Mouse (Mus musculus): Measurements from ENCODE around the gene Sgcd.
A peak's percentile ranks its signal among the peaks of the same experiment; 100 is the strongest.

The Sgcd gene

DNA sequence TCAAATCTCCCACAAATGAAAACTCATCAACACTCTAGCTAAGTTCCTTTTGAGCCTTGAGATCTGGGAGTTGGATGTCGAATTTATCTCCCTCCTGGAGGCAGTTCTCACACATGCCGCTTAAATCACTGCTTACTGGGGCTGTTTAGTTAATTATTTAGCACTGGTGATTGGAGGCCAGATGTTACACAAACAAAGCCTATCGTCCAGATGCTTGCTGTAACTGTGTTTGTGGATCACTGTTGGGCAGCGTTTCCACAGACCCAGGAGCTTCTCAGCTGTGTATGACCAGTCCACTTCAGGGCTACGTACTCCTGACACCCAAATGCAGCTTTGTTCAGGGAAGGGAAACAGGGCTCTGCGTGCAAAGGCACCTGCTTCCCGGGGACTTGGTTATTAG is 858.8 kb downstream of the Sgcd start:
- DNase-seq: no peak

DNA sequence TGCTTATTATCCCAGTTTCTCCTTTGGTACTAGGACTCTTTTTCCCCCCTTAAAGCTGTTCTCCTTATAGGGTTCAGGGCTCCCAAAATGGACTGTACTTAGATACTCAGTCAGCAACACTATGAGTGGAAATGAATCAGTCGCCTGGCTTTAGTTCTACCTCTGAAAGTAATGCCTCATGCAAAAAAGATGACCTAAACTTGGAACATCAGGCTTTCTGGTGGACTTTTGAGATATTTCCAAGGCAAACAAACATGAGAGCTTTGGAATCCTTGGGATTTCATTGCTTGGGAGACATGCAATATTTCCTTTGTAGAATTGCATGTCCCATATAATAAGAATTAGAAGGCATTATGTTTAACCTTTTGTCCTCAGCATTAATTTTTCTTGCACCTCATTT is 859.6 kb downstream of the Sgcd start:
- DNase-seq: no peak

- DNase-seq: no peak
These were observed 860.4 kb downstream of the Sgcd start for GRCm38 (mm10) chr11:47128331-47128730.

DNA sequence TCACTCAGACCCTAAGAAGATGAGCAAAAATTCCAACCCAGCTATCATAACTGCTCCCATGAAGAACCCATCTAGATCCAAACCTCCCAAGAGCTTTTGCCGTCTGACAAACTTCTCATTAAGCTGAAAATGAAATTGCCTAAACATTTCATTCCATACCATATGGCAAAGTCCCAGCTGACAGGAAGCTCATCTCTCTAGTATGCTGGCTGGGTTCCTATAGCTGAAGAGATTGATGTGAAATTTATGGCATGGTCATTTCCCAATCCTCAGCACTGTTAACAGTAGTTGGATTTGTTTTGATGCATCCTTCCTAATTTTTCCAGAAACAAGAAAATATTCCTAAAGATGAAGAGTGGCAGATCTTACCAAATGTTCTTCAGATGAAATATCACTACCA is 867.9 kb downstream of the Sgcd start:
- no peak for DNase-seq

DNA sequence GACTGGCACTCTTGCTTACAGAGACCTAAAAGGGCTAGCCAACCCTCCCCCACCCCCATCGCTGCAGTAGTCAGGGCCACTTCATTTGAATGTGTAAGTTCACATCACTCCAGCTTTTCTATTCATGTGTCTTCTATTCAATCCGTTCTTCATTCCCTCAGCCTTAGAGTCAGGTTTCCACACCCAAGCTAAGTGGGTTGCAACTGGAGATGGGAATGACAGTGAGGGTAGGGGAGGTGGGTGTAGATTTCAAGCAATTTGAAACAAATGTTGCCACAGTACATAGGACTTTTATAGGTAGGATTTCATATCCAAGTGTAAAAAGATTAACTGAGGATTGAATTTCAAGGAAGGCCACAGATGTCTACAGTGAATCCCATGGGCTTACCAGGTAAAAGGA is 870.9 kb downstream of the Sgcd start:
- DNase-seq: no peak

DNA sequence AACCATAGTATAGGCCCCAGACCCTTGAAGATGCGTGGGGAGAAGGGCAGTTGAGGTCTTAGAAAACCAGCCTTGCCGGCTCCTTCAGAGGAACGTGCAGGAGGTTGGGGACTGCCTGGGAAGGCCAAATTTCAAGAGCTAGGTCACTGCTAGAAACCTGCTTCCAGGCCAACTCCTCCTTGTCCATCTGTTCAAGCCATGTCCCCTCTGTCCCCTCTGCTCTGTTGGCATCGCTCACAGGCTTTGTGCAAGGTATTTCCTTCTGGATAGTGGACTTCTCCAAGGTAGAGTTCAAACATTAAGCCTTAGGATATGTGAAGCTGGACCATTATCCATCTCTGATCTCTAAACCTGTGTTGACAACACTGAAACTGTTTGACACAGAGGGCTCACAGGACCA is 874.4 kb downstream of the Sgcd start:
- no peak for DNase-seq

DNA sequence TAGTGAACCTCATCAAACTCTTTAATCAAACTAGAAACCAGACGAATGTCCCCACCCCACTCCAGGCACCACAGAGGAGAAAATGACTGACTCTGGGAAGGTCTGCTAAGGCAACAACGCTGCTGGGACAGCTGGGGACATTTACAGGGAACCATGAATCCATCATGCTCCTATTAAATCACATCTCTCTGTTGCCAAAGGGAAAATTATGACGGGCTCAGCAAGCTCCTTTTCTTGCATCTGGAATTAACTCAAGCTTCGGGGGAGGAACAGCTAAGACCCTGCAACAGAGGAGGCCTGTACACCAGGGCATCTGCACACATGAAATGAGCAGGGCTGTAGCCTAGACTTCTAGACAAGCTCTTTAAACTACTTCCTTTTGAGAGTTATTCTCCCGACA is 875.7 kb downstream of the Sgcd start:
- DNase-seq: no peak

DNA sequence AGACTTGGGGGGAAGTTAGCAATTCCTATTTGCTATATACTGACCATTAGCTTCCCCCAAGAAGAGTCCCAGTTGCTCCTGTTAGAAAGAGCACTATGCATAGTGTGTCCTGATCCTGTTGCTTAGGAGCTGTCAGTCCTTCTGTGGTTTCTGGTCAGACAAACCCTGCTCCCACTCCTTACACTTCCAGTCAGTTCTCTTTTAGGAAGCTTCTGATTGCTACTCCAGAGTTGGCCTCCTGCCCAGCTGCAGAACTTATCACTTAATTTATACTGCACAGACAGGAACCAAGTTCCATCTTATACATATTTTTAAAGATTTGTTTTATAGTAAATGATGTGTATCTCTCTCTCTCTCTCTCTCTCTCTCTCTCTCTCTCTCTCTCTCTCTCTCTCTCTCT is 878.5 kb downstream of the Sgcd start:
- no peak for DNase-seq

DNA sequence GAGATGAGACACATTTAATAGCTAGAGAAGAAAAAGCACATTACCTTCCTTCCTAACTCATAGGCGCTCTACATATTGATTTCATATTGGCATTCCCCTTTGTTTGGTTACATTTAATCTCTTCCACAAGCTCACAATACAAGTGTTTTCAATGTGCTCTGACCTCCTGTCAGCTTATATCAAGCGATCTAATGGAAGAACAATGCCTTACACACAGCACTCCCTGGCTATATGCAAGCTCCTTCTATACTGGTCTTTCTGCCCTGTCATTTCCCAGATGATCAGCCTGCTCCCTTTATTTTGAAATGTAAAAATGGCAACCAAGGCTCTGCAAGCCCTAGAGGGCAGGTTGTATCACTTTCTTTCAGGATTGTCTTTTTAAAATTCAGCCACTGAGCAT is 881.1 kb downstream of the Sgcd start:
- no peak for DNase-seq

- peak; percentile 16 for DNase-seq
These were observed 895.4 kb downstream of the Sgcd start for GRCm38 (mm10) chr11:47093296-47093912.

DNA sequence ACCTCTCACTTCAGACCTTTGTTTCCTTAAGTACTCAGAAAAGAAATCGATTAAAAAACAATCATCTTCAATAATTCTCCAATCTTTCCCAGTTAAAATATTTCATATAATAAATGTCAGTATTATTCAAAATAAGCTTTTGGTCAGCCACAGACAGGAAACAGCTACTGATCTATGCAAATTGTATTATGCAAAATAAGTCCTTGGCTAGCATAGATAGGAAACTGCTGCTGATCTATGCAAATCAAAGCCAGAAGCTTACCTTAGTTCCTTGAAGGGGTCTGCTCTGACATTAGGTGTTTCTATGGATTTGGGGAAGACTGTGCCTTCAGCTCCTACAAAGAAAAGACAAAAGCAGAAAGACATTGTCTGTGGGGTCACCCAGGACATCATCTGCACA is 906.3 kb downstream of the Sgcd start:
- no peak for DNase-seq

DNA sequence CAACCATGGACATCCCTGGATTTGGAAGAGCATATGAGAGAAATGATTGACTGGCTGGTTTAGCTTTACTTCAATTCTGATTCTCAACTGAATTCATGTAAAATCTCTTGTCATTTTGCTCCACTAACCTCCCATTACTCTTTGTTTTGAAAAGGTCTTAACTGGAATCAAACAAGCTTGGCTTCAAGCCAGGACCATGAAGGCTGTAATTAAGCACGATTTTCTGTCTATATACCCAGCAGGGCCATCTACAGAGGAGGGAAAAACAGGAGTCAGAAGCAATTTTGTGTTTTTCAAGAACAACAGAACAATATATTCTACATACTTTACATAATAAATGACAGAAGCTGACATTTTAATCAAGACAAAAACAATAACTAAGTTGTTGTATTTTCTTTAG is 915.2 kb downstream of the Sgcd start:
- DNase-seq: no peak

DNA sequence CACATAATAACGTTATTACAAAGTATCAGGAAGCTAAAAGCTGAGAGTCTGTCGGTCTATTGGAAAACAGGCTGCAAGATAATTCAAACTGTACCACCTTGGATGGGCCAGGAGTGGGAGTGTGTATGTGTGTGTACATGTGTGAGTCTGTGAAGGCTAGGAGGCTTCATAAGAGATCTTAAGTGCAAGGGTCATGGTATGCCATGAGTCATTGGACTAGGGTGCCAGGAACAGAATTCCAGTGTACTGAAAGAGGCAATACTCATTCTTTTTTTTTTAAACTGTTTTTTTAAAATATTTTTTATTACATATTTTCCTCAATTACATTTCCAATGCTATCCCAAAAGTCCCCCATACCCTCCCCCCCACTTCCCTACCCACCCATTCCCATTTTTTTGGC is 917.6 kb downstream of the Sgcd start:
- DNase-seq: no peak

DNA sequence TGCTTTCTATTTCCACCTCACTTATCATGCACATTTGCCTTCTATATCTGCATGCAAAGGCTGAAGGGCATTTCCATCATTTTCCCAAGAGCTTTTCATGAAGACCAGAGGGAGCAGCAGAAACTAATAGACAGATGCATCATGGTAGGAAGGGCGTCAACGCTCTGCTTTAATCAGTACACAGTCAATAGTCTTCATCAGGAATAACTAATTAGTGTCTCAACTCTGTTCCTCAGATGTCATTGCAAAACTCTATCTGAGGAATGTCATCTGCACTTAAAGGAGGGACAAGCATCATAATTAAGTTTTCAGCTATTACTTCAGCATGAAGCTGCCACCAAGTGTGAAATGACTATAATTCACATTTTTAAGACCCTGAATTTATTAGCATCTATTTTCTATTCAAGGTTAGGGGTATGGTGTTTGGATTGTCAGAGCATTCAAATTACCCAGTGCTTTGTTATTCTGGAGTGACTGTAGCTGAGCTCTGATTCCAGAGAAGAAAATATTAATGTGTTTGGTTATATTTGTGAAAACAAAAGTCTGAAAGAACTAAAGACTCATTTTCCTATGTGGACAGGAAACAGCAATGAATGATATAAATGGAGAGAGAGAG is 918.9 kb downstream of the Sgcd start:
- DNase-seq: no peak

DNA sequence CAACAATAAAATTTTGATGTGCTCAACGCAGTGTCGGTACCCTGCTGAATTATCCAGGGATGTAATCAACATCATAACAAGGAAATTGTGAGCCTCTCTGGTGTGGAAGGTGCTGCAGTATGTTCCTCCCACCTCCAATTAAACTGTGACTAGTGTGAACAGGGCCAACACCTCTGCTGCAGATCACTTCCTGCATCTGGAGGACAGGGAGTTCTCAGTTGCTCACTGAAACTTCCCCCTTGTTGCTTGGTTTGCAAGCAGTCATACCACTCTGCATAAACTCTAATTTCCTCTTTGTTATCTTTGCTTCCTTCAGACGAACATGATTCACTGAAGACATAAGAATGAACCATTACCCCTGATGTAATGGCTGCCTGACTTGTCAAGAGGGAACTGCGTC is 925.1 kb downstream of the Sgcd start:
- DNase-seq: no peak

- no peak for DNase-seq
These were observed 938.4 kb downstream of the Sgcd start for GRCm38 (mm10) chr11:47050390-47050789.

- DNase-seq: no peak
These were observed 939.0 kb downstream of the Sgcd start for GRCm38 (mm10) chr11:47049756-47050155.

DNA sequence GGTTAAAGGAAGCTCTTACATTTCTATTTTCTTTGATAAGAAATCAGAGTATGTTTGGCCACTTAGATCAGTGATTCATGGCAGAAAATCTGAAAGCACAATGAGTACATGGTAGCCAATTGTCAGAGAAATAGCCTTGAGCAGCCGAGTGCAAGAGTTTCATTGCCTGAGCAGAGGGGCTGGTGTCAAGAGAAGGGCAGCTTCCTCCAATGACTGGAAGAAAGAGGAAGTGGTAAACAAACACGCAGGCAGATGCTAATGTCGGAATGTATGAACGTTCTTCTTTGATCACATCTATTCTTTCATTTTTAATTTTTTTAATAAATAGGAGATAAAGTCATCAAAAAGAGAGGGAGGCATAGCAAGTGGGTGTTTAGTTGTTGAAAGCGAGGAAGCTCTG is 956.5 kb downstream of the Sgcd start:
- no peak for DNase-seq

GRCm38 (mm10) chr11:47020874-47021273 is 967.9 kb downstream of the Sgcd start:
- DNase-seq: no peak

DNA sequence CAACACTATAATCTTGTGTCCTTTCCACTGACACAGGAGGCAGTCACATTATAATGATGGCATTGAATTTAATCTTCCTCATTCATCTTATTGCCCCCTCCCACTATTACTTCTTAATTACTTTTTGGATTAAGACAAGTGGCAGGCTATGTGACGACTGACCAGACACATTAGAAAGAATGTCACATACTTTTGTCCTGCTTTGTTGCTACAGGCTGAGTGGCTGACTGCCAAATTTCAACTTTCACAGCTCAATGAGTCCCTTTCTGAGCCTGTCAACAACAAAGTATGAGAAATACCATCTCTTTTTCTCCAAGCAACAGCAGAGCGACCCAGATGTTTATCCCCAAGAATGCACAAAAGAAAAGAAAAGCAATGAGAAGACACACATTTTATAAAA is 970.6 kb downstream of the Sgcd start:
- no peak for DNase-seq

- no peak for DNase-seq
These were observed 973.1 kb downstream of the Sgcd start for GRCm38 (mm10) chr11:47015683-47016082.

- DNase-seq: no peak
These were observed 974.5 kb downstream of the Sgcd start for GRCm38 (mm10) chr11:47014278-47014677.

GRCm38 (mm10) chr11:47010166-47010565 is 978.6 kb downstream of the Sgcd start:
- no peak for DNase-seq

DNA sequence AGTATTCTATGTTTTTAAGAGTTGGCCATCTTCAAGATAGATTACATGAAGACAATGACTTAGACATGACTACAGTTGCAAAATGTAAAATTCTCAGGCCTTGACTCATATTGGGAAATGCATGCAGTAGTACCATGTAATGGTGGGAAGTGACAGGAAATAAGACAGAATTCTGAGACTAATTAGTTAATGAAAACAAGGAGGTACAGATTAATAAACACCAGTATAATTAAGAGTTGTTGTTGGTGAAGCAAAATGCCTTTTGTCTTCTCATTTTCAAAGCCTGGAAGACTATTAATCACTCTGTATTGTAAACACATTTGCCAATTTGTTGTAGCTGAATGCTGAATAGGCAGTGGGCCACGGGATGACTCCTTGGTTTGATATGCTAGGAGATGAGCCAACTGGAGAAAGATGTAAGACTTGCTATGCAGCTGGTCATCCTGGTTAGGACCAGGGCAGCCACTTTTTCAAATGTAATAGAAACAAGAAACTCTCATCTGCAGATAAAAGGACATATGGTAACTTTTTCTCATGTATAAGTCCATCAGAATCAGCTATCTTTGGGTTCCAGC is 983.4 kb downstream of the Sgcd start:
- no peak for DNase-seq

GRCm38 (mm10) chr11:46939311-46939710 is 1049.5 kb downstream of the Sgcd start:
- DNase-seq: no peak

Data from kidney, adult 18-20 months (tissue).